Mouse (Mus musculus) stomach, embryonic 15.5 days (tissue): Measurements from ENCODE around the gene Pear1. TPM values are rescaled to one million over a fixed set of nuclear protein-coding genes. Genes with fewer than 3 reads are reported as not detected.
"Not testable (repeated sequence)": the region's sequence is repeated elsewhere in the genome, so short reads cannot be mapped to it uniquely, and the experiment has no call there.

ENCODE experiments used
- ATAC-seq: fragments of 200-750 bp; cut with Nextera tagmentation; 2 replicates; pipeline ENCODE4 v1.8.0; 2017; ENCODE audit warnings: low read depth, moderate number of reproducible peaks, moderate TSS enrichment; ENCODE audit not compliant: insufficient read depth, low FRiP score
- H3K27ac ChIP-seq: fragments of 300-500 bp; sonication (generic); 2 replicates; pipeline ENCODE4 v1.5.1; 2015; ENCODE audit warnings: mild to moderate bottlenecking, inconsistent platforms
- H3K27me3 ChIP-seq: fragments of 300-500 bp; sonication (generic); replicated peaks from 2 replicates; pipeline ENCODE4 v1.6.1; 2015; ENCODE audit warnings: inconsistent platforms
- H3K36me3 ChIP-seq: fragments of 300-500 bp; sonication (generic); 2 replicates; pipeline ENCODE4 v1.6.1; 2015; ENCODE audit warnings: inconsistent platforms
- H3K4me1 ChIP-seq: fragments of 300-500 bp; sonication (generic); 2 replicates; pipeline ENCODE4 v1.6.1; 2015; ENCODE audit warnings: inconsistent platforms
- H3K4me2 ChIP-seq: fragments of 300-500 bp; sonication (generic); 2 replicates; pipeline ENCODE4 v1.6.1; 2015; ENCODE audit warnings: mild to moderate bottlenecking, inconsistent platforms
- H3K4me3 ChIP-seq: fragments of 300-500 bp; sonication (generic); replicated peaks from 2 replicates; pipeline ENCODE4 v1.5.1; 2015; ENCODE audit warnings: inconsistent platforms
- H3K9ac ChIP-seq: fragments of 300-500 bp; sonication (generic); 2 replicates; pipeline ENCODE4 v1.6.1; 2015; ENCODE audit warnings: inconsistent platforms
- H3K9me3 ChIP-seq: fragments of 300-500 bp; sonication (generic); 2 replicates; pipeline ENCODE4 v1.6.1; 2016; ENCODE audit warnings: inconsistent platforms
- WGBS: fragments of 180-500 bp; shearing (Covaris S2); methylation state at CpG from one replicate; pipeline ENCODE4 v1.1.7; 2015; 5-methylcytosine and 5-hydroxymethylcytosine counted together
- polyA plus RNA-seq: library from polyadenylated mRNA; unstranded; fragments of >200 nt; fragmentation: Nextera tagmentation; extraction: Ambion mirVana; gene quantifications from 2 replicates; pipeline ENCODE4 v1.2.1, GENCODE M21; 2015

The Pear1 gene
- 23.4 and 25.4 TPM in 2 replicates for polyA plus RNA-seq

GRCm38 (mm10) chr3:87824206-87824605 lies at the start of gene Pear1:
TSS of gene Pear1 (minus strand) at chr3:87824306.
- H3K4me3 ChIP-seq, H3K4me1 ChIP-seq, H3K9ac ChIP-seq, H3K27me3 ChIP-seq, ATAC-seq, H3K4me2 ChIP-seq, H3K27ac ChIP-seq, H3K36me3 ChIP-seq, H3K9me3 ChIP-seq: not testable (repeated sequence)
- 91% methylated on average over 1 of the region's 1 CpGs for WGBS

- ATAC-seq, H3K9me3 ChIP-seq, H3K9ac ChIP-seq, H3K4me2 ChIP-seq, H3K27ac ChIP-seq, H3K27me3 ChIP-seq, H3K4me3 ChIP-seq, H3K4me1 ChIP-seq: not testable (repeated sequence)
- peaks cover 58% of the 10 kb centered on the region for H3K36me3 ChIP-seq
- WGBS = 91% methylated on average over 4 of the region's 4 CpGs
Measured at GRCm38 (mm10) chr3:87864111-87864510, 40.0 kb upstream of the Pear1 start.

- Histone ChIP-seq H3K27me3 (no peaks in the 10 kb centered on the region), H3K4me3 (no peak overlapping the region), H3K27ac (no peak overlapping the region), H3K4me1 (0 out of 2 replicates have a peak, but pooled peaks cover 2% of the 10 kb centered on the region), H3K9ac (no peak overlapping the region), H3K4me2 (no peak overlapping the region), H3K9me3 (no peaks in the 10 kb centered on the region), H3K36me3 (peaks cover 50% of the 10 kb centered on the region)
- 20% methylated on average over 3 of the region's 3 CpGs for WGBS
- no peak for ATAC-seq
Measured at GRCm38 (mm10) chr3:87859813-87860212, 35.7 kb upstream of the Pear1 start.

- Histone ChIP-seq H3K4me2 (no peak overlapping the region), H3K27me3 (no peaks in the 10 kb centered on the region), H3K27ac (no peak overlapping the region), H3K4me1 (0 out of 2 replicates have a peak, but pooled peaks cover 2% of the 10 kb centered on the region), H3K36me3 (peaks cover 46% of the 10 kb centered on the region), H3K4me3 (no peak overlapping the region), H3K9me3 (no peaks in the 10 kb centered on the region), H3K9ac (no peak overlapping the region)
- no peak for ATAC-seq
- WGBS = 95% methylated on average over 8 of the region's 8 CpGs
Measured at GRCm38 (mm10) chr3:87857666-87858065, 33.6 kb upstream of the Pear1 start.

GRCm38 (mm10) chr3:87855936-87856335 lies 31.8 kb upstream of the Pear1 start:
- no peak overlapping the region for H3K9ac ChIP-seq
- H3K9me3 ChIP-seq = no peaks in the 10 kb centered on the region
- no peak for ATAC-seq
- no peak overlapping the region for H3K27ac ChIP-seq
- no peaks in the 10 kb centered on the region for H3K27me3 ChIP-seq
- H3K4me3 ChIP-seq = no peak overlapping the region
- H3K36me3 ChIP-seq = peaks cover 33% of the 10 kb centered on the region
- WGBS = 73% methylated on average over 8 of the region's 8 CpGs
- no peak overlapping the region for H3K4me2 ChIP-seq
- H3K4me1 ChIP-seq = 0 out of 2 replicates have a peak, but pooled peaks cover 2% of the 10 kb centered on the region

- peaks cover 29% of the 10 kb centered on the region for H3K36me3 ChIP-seq
- H3K27ac ChIP-seq = no peak overlapping the region
- ATAC-seq = no peak
- H3K27me3 ChIP-seq = no peaks in the 10 kb centered on the region
- 41% methylated on average over 7 of the region's 7 CpGs for WGBS
- H3K4me2 ChIP-seq = no peak overlapping the region
- H3K4me3 ChIP-seq = no peak overlapping the region
- H3K9ac ChIP-seq = no peak overlapping the region
- H3K4me1 ChIP-seq = 0 out of 2 replicates have a peak, but pooled peaks cover 2% of the 10 kb centered on the region
- H3K9me3 ChIP-seq = no peaks in the 10 kb centered on the region
Measured at GRCm38 (mm10) chr3:87854795-87855568, 30.9 kb upstream of the Pear1 start.

GRCm38 (mm10) chr3:87849117-87849516 lies 25.0 kb upstream of the Pear1 start:
- no peaks in the 10 kb centered on the region for H3K36me3 ChIP-seq
- no peak overlapping the region for H3K9ac ChIP-seq
- H3K4me3 ChIP-seq = no peak overlapping the region
- no peaks in the 10 kb centered on the region for H3K27me3 ChIP-seq
- H3K9me3 ChIP-seq = no peaks in the 10 kb centered on the region
- no peak for ATAC-seq
- H3K4me1 ChIP-seq = no peaks in the 10 kb centered on the region
- no peak overlapping the region for H3K27ac ChIP-seq
- no peak overlapping the region for H3K4me2 ChIP-seq
- 77% methylated on average over 14 of the region's 14 CpGs for WGBS

GRCm38 (mm10) chr3:87847680-87848079 lies 23.6 kb upstream of the Pear1 start:
- H3K36me3 ChIP-seq = no peaks in the 10 kb centered on the region
- no peaks in the 10 kb centered on the region for H3K4me1 ChIP-seq
- H3K27ac ChIP-seq = no peak overlapping the region
- WGBS = 67% methylated on average over 5 of the region's 5 CpGs
- ATAC-seq = no peak
- no peaks in the 10 kb centered on the region for H3K9me3 ChIP-seq
- no peak overlapping the region for H3K4me2 ChIP-seq
- H3K27me3 ChIP-seq = no peaks in the 10 kb centered on the region
- no peak overlapping the region for H3K4me3 ChIP-seq
- no peak overlapping the region for H3K9ac ChIP-seq

- H3K9ac ChIP-seq = no peak within 1 kb of the TSS
- H3K4me2 ChIP-seq = no peak within 1 kb of the TSS
- ATAC-seq = no peak
- H3K27ac ChIP-seq = no peak within 1 kb of the TSS
- WGBS = 63% methylated on average over 7 of the region's 7 CpGs
- H3K9me3 ChIP-seq = no peaks in the 10 kb centered on the region
- no peaks in the 10 kb centered on the region for H3K4me1 ChIP-seq
- no peak within 1 kb of the TSS for H3K4me3 ChIP-seq
- no peaks in the 10 kb centered on the region for H3K36me3 ChIP-seq
- no peaks in the 10 kb centered on the region for H3K27me3 ChIP-seq
Measured at GRCm38 (mm10) chr3:87846650-87847110, 22.6 kb upstream of the Pear1 start, which contains the start of gene Sh2d2a. TSS of gene Sh2d2a (plus strand) at chr3:87846755.

- Histone ChIP-seq H3K4me3 (no peak overlapping the region), H3K27me3 (no peaks in the 10 kb centered on the region)
- WGBS = 67% methylated on average over 4 of the region's 4 CpGs
Measured at GRCm38 (mm10) chr3:87846186-87846585, 22.1 kb upstream of the Pear1 start.

GRCm38 (mm10) chr3:87844981-87845380 lies 20.9 kb upstream of the Pear1 start:
- H3K27ac ChIP-seq = no peak overlapping the region
- no peak overlapping the region for H3K4me2 ChIP-seq
- H3K4me3 ChIP-seq = no peak overlapping the region
- no peak for ATAC-seq
- H3K9me3 ChIP-seq = no peaks in the 10 kb centered on the region
- H3K36me3 ChIP-seq = no peaks in the 10 kb centered on the region
- H3K27me3 ChIP-seq = no peaks in the 10 kb centered on the region
- WGBS = 79% methylated on average over 4 of the region's 4 CpGs
- no peaks in the 10 kb centered on the region for H3K4me1 ChIP-seq
- no peak overlapping the region for H3K9ac ChIP-seq

More at GRCm38 (mm10) chr3:87846186-87846585, 22.1 kb upstream of the Pear1 start:
- ATAC-seq = no peak
- no peak overlapping the region for H3K4me2 ChIP-seq
- no peak overlapping the region for H3K27ac ChIP-seq
- no peak overlapping the region for H3K9ac ChIP-seq
- H3K4me1 ChIP-seq = no peaks in the 10 kb centered on the region
- no peaks in the 10 kb centered on the region for H3K9me3 ChIP-seq
- H3K36me3 ChIP-seq = no peaks in the 10 kb centered on the region

- Histone ChIP-seq H3K27ac (no peak overlapping the region), H3K9me3 (no peaks in the 10 kb centered on the region), H3K4me1 (no peaks in the 10 kb centered on the region), H3K4me3 (no peak overlapping the region), H3K4me2 (no peak overlapping the region), H3K36me3 (no peaks in the 10 kb centered on the region), H3K27me3 (no peaks in the 10 kb centered on the region), H3K9ac (no peak overlapping the region)
- no peak for ATAC-seq
Measured at GRCm38 (mm10) chr3:87840858-87841257, 16.8 kb upstream of the Pear1 start.
